Mouse (Mus musculus) olfactory bulb, adult 2 months (tissue): ENCODE measurements at regions not wholly inside any gene's neighbourhood (a gene's known extent, or its start where the extent isn't known, plus 50 kb on each side); places are given as distances from the start of the nearest gene placed in this dataset.

ENCODE experiments used
- CTCF ChIP-seq: fragments of 200-500 bp; IDR thresholded peaks from 2 replicates; pipeline ENCODE4 v1.5.1; 2012; ENCODE audit warnings: low read depth, mild to moderate bottlenecking, low read length, moderate library complexity; ENCODE audit not compliant: insufficient read depth
- POLR2A ChIP-seq: fragments of 200-500 bp; IDR thresholded peaks from 2 replicates; pipeline ENCODE4 v1.6.1; 2012; ENCODE audit warnings: mild to moderate bottlenecking, low read depth, low read length, moderate library complexity; ENCODE audit not compliant: insufficient read depth

- TF ChIP-seq POLR2A, result no peak
- TF ChIP-seq CTCF, result no peak
These were observed 188.5 kb upstream of the Adgrl2 start for GRCm38 (mm10) chr3:149178891-149179290.
